Mouse (Mus musculus): ENCODE data around the gene Rptor.

The Rptor gene

DNA sequence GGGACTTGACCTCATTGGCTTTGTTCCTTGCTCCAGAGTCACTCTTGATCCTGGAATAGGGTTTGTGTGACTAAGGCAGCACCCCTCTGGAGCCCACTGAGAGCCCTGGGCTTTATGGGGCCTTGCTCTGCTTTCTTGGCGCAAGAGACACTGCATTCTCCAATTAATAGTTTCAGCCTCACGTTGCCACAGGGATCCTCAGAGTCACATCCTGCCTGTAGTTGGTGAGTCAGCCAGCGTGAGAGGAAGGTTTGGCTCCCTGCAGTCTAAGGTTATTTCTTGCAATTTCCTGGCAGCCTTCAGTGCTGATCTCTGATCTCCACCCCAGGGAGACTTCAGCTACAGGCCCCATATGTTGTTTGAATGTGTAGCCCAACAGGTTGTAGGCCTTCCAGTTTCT lies 174.5 kb downstream of the Rptor start:
- no peaks in the 10 kb centered on the region for H3K36me3 ChIP-seq (ENCODE audit: control insufficient read depth, insufficient read depth, low read length, poor library complexity, severe bottlenecking)
- no peak for DNase-seq (ENCODE audit: low read depth, low spot score)
- H3K27me3 ChIP-seq (ENCODE audit: control insufficient read depth, insufficient read depth, low read length, poor library complexity, severe bottlenecking) = no peaks in the 10 kb centered on the region

DNA sequence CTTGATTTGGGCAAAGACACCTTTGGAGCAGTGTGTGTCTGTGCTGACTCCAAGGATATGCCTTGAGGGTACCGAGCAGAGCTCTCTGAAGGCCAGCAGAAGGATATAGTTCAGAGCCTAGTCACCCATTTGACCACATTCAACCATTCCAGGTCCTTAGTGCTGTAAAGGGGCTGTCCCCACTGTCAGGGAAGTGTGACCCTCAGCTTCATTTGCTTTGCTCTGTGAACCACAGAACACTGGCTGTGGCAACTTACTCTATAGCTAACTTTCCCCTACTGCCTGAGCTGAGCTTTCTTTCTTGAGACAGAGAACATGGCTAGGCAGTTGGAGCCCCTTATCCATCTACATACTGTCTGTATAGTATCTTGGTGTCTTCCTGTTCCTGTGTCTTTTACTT lies 175.2 kb downstream of the Rptor start:
- no peak for DNase-seq (ENCODE audit: low read depth, low spot score)
- Histone ChIP-seq H3K36me3 (ENCODE audit: control insufficient read depth, insufficient read depth, low read length, poor library complexity, severe bottlenecking) (no peaks in the 10 kb centered on the region), H3K27me3 (ENCODE audit: control insufficient read depth, insufficient read depth, low read length, poor library complexity, severe bottlenecking) (no peaks in the 10 kb centered on the region)

DNA sequence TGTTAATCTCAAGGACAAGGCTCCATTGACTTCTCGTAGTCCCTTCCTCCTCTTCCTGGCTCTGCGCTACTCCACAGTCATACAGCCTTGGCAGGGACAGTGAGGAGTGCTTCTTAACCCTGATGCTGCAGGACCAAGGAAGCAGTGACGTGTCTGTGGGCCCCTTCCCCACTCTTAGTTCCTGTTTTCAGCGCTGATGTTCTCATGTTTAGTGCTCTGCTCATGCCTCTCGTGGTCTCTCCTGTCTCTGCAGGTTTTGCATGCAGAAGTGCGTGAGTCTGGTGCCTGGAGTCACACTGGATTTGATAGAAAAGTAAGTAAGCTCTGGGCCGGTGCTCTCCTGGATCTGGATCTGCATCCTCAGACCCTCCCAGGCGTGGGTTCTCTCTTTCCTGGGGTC lies 177.6 kb downstream of the Rptor start:
- Histone ChIP-seq H3K36me3 (ENCODE audit: control insufficient read depth, insufficient read depth, low read length, poor library complexity, severe bottlenecking) (no peaks in the 10 kb centered on the region), H3K27me3 (ENCODE audit: control insufficient read depth, insufficient read depth, low read length, poor library complexity, severe bottlenecking) (no peaks in the 10 kb centered on the region)
- DNase-seq (ENCODE audit: low read depth, low spot score) = no peak

DNA sequence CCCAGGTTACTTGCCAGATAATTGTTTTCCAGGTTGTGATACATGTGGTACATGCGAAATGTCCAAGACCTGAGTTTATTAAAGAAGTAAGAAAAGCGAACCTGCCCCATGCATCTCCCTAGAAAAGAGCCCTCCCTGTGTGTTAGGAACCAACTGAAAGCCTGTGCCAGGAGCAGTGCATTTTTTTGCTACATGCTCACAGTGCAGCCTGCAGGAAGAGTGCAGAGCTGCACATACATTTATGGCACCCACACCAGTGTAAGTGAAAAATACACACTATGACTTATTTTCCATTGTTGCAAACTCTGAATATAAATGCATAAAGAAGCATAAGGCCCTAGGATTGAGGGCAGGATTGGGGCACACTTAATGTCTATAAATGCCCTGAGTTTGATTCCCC lies 178.5 kb downstream of the Rptor start:
- Histone ChIP-seq H3K36me3 (ENCODE audit: control insufficient read depth, insufficient read depth, low read length, poor library complexity, severe bottlenecking) (no peaks in the 10 kb centered on the region), H3K27me3 (ENCODE audit: control insufficient read depth, insufficient read depth, low read length, poor library complexity, severe bottlenecking) (no peaks in the 10 kb centered on the region)
- no peak for DNase-seq (ENCODE audit: low read depth, low spot score)

DNA sequence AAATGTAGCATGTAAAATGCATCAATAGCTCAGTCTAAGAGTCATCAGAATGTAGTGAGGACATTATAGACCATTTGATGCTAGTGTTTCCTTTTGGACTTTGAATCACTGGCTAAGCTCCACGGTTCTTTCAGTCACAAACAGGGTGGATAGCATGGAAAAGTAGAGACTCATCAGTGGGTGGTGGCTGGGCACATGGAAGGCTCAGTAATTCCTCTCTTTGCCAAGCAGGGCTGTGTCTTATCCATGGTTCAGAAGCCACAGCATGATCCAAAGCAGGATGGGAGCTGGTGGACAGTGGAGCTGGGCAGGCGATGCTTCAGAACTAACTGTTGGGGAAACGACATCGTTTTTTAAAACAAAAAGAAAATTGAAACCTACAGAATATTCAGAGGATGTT lies 179.0 kb downstream of the Rptor start:
- no peaks in the 10 kb centered on the region for H3K36me3 ChIP-seq (ENCODE audit: control insufficient read depth, insufficient read depth, low read length, poor library complexity, severe bottlenecking)
- no peaks in the 10 kb centered on the region for H3K27me3 ChIP-seq (ENCODE audit: control insufficient read depth, insufficient read depth, low read length, poor library complexity, severe bottlenecking)
- DNase-seq (ENCODE audit: low read depth, low spot score) = no peak

DNA sequence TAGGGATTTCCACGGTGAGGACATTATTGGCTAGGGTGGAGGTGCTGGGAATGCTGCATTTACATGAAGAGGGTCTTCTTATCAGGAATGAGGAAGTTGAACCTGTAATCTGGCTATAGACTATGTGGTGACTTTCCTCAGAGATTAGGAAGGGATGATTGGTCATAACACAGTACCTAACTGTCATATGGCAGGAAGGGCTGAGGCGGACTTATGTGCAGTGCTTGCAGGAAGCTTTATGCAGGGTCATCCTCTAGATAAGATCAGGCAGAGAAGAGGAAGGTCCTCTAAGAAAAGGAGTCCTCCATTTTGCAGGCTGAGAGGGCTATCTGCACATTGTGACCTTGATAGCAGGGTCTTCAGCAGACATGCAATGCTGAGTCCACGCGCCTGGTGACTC lies 180.9 kb downstream of the Rptor start:
- no peaks in the 10 kb centered on the region for H3K36me3 ChIP-seq (ENCODE audit: control insufficient read depth, insufficient read depth, low read length, poor library complexity, severe bottlenecking)
- no peak for DNase-seq (ENCODE audit: low read depth, low spot score)
- H3K27me3 ChIP-seq (ENCODE audit: control insufficient read depth, insufficient read depth, low read length, poor library complexity, severe bottlenecking) = no peaks in the 10 kb centered on the region

DNA sequence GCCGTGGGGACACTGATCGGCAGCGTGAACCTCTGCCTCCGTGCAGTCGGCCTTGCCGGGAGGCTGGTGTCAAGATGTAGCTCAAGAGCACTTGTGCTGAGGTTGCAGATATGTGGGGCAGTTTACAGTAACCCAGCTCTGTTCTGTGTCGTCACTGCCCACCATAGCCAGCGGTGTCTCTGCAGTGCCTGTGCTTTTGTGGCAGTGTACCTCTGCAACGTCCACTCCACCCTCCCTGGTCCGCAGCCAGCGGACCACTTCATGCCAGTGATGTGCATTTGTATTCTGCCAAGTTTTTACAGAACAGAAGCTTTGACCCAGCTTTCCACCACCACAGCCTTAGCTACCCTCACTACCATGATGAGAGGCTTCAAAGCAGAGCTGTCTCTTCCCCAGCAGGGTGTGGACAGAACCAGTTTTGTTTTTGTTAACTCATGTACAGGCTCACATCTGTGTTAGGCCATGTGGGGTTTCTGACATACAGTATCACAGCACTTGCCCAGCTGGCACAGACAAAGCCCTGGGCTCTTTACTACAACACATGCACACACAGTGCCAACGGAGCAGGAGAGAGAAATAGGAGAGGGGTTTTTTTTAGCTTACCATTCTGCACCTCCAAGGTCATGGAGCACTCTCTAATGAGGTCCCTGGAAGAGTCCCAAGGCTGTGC lies 182.1 kb downstream of the Rptor start:
- Histone ChIP-seq H3K36me3 (ENCODE audit: control insufficient read depth, insufficient read depth, low read length, poor library complexity, severe bottlenecking) (no peaks in the 10 kb centered on the region), H3K27me3 (ENCODE audit: control insufficient read depth, insufficient read depth, low read length, poor library complexity, severe bottlenecking) (no peaks in the 10 kb centered on the region)
- no peak for DNase-seq (ENCODE audit: low read depth, low spot score)

DNA sequence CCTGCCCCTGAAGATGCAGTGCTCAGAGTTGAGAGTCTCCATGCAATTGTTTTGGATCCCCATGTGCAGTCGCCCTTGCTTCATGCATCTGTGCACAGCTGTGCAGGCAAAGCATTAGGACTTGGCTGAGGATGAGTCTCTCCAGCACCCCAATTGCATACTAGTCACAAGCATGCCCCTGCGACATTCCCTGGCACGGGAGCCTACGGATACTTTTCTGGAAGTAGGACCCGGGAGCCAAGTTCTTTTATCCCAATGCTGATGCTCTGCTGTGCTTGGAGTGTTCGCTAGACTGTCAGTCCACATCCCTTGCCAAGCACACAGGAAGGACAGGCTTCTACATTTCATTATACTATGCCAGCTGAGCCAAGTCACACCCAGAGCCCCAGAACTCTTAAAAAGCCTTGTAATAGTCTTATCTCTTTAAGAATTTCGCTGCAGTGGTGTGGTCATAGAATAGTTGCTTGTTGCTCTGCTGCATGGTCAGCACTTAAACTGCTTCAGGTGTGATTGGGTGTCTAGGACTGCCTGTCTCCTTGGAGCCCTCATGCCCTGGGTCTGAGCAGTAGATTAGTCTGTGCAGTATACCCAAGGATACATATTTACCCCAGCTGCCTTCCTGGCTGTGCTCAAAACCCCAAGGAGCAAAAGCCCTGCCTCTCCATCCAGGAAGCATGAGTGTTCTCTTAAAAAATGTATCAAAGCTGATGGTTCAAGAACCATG lies 183.1 kb downstream of the Rptor start:
- no peaks in the 10 kb centered on the region for H3K36me3 ChIP-seq (ENCODE audit: control insufficient read depth, insufficient read depth, low read length, poor library complexity, severe bottlenecking)
- H3K27me3 ChIP-seq (ENCODE audit: control insufficient read depth, insufficient read depth, low read length, poor library complexity, severe bottlenecking) = no peaks in the 10 kb centered on the region
- no peak for DNase-seq (ENCODE audit: low read depth, low spot score)

DNA sequence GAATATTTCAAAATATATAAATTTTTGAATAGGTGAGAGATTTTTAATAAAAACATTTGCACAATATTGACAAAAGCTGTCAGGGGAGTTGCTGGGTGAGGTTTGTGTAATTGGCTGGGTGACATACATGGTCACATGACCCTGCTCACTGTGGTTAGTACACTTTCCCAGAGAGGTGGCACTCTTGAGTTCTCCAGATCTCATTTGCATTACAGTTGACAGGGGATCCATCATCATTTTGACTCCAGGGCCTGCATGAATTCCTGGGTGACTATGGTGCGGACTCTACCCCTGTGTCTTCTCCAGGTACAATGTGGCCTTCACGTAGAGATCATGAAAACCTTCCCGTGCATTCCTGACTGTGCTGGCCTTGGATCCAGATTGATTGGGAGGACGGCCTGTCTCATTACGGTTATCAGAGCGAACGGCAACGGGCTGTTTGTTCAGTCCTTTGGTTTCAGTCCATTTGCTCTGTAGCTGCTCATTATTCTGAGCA lies 183.7 kb downstream of the Rptor start:
- Histone ChIP-seq H3K27me3 (ENCODE audit: control insufficient read depth, insufficient read depth, low read length, poor library complexity, severe bottlenecking) (no peaks in the 10 kb centered on the region), H3K36me3 (ENCODE audit: control insufficient read depth, insufficient read depth, low read length, poor library complexity, severe bottlenecking) (no peaks in the 10 kb centered on the region)
- DNase-seq (ENCODE audit: low read depth, low spot score) = no peak

DNA sequence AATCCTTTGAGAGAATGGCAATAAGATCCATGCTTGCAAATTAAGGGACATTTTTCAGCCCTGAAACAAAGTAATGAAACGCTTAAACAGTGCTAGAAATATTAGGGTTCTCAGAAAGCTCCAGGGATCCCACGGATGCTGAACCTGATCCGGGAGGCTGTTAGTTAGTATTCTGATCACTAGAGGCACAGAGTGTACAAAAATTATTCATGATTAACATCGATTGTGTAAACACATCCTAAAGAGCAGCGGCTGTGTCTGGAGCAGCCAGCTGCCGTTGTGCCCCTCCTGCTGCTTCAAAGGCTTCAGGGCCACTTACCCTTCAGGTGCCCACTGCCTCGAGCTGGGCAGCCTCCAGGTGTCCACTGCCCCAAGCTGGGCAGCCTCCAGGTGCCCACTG lies 185.8 kb downstream of the Rptor start:
- Histone ChIP-seq H3K36me3 (ENCODE audit: control insufficient read depth, insufficient read depth, low read length, poor library complexity, severe bottlenecking) (no peaks in the 10 kb centered on the region), H3K27me3 (ENCODE audit: control insufficient read depth, insufficient read depth, low read length, poor library complexity, severe bottlenecking) (no peaks in the 10 kb centered on the region)
- DNase-seq (ENCODE audit: low read depth, low spot score) = no peak

DNA sequence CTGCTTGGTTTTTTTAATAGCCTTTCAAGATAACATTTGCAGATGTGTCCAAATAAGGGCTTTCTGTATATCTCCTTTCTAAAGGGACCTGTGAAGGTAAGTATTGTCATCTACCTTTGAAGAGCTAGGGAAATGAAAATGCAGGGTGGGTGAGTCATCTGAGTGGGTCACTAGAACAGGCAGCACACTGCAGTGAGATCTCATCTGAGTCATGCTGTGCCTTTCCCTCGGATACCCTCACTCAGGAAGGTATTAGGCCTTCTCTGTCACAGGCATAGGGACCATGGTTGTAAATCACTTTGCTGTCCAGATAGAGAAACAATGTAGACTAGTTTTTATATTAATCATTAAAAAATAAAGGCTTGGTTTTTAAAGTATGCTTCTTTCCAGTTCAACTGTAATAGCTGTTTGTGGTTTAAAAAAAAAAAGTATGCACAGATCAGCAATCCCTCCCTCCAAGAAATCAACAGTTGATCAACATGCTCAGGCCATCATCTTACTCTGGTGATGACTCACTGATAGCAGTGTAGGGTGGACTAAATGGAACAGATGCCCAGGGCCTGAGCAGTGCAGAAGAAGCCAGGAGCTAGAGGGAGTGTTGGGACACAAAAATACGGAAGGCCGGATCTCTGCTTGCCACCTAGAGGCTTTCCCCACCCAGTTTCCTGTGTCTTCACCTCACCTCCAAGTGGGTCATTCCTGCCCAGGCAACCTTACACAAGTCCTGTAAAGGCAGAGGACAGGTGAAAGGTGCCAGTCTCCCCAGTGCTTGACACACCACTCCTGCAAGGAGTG lies 186.4 kb downstream of the Rptor start:
- DNase-seq (ENCODE audit: low read depth, low spot score) = no peak
- H3K27me3 ChIP-seq (ENCODE audit: control insufficient read depth, insufficient read depth, low read length, poor library complexity, severe bottlenecking) = no peaks in the 10 kb centered on the region
- no peaks in the 10 kb centered on the region for H3K36me3 ChIP-seq (ENCODE audit: control insufficient read depth, insufficient read depth, low read length, poor library complexity, severe bottlenecking)

DNA sequence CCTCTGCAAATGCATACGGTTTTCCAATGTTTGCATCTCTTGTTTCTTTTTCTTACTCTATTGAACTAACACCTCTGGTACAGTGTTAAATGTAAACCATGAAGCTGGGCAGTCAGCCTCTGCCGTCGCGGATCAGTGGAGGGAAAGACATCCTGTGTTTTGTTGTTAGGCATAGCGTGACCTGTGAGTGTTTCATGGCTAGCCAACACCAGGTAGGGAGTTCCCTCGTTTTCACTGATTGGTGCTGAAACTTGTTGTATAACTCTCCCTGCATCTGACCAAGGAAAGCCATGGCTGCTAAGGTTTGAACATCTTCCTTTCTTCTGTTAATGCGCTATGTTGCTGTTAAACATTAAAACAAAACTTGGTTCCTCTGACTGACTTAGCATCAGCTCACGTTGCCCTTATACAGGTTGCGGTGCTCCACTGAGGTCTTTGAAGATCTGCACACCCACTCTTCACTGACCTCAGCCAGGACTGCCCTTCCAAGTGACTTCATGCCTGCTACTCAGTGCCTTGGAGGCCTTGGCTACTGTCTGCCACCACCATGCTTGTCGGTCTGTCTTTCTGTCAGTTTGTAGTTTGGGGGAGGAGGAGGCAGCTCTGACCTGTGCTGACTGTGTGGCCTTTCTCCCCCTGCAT lies 189.3 kb downstream of the Rptor start:
- Histone ChIP-seq H3K27me3 (ENCODE audit: control insufficient read depth, insufficient read depth, low read length, poor library complexity, severe bottlenecking) (no peaks in the 10 kb centered on the region), H3K36me3 (ENCODE audit: control insufficient read depth, insufficient read depth, low read length, poor library complexity, severe bottlenecking) (no peaks in the 10 kb centered on the region)
- no peak for DNase-seq (ENCODE audit: low read depth, low spot score)

DNA sequence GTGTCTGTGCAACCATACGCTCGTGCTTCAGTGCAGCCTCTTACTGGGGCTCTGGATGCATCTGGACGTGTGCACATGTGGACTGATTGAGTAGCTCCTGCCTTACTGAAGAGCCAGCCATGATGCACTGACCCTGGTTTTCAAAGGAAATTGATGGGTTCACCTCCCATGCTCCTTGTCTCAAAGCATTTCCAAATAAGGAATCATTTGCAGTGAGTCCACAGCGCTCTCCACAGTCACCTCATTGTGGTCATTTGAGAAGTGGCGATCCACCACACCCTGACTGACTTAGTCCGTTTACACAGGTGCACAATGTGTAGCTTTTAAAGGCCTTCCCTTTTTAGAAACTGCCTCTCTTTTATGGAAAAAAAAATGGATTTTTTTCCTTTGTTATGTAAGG lies 190.7 kb downstream of the Rptor start:
- Histone ChIP-seq H3K36me3 (ENCODE audit: control insufficient read depth, insufficient read depth, low read length, poor library complexity, severe bottlenecking) (no peaks in the 10 kb centered on the region), H3K27me3 (ENCODE audit: control insufficient read depth, insufficient read depth, low read length, poor library complexity, severe bottlenecking) (no peaks in the 10 kb centered on the region)
- no peak for DNase-seq (ENCODE audit: low read depth, low spot score)

DNA sequence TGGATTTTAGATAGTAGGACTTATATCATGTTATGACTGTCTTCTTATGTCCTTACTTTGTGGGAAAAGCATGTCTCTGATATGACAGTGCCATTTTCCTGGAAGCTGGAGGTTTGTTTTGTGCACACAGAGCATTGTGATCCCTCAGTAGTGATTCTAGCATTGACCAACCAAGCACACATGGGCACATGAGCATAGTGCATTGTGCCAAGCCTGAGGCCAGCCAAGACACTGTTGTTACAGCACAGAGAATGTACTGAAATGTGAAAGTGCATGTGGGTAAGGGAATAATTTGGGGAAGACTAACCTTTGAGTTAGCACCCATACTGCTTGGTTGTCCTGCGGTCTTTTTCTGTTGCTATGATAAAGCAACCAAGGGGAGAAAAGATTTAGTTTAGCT lies 191.3 kb downstream of the Rptor start:
- Histone ChIP-seq H3K27me3 (ENCODE audit: control insufficient read depth, insufficient read depth, low read length, poor library complexity, severe bottlenecking) (no peaks in the 10 kb centered on the region), H3K36me3 (ENCODE audit: control insufficient read depth, insufficient read depth, low read length, poor library complexity, severe bottlenecking) (no peaks in the 10 kb centered on the region)
- no peak for DNase-seq (ENCODE audit: low read depth, low spot score)

DNA sequence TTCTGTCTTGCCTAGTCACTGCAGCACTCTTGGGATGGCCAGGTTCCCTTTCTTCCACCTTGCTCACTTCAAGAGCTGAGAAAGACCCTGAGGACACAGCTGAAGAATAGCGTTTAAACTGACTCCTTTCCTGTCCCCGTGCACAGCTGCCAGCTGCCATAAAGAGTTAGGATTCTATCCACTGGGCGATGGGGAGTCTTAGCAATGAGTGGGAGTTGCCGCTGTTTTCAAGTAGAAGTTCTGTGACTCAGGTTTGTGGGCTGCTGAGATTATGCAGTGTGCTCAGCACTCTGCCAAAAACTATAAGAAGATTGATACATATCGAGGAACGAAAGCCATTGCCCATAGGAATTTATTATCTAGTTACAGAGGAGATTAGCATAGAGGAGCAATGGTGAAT lies 192.0 kb downstream of the Rptor start:
- H3K27me3 ChIP-seq (ENCODE audit: control insufficient read depth, insufficient read depth, low read length, poor library complexity, severe bottlenecking) = no peaks in the 10 kb centered on the region
- DNase-seq (ENCODE audit: low read depth, low spot score) = no peak
- peaks cover 2% of the 10 kb centered on the region; the same call in 1 of the 2 replicates for H3K36me3 ChIP-seq (ENCODE audit: control insufficient read depth, insufficient read depth, low read length, poor library complexity, severe bottlenecking)

Measured in splenic B cell, adult 2 months (primary cell).